Mouse (Mus musculus) neural tube, embryonic 13.5 days (tissue): ENCODE data around the gene Zfand3. TPM values are rescaled to one million over a fixed set of nuclear protein-coding genes. Genes with fewer than 3 reads are reported as not detected.
A peak's percentile ranks its signal among the peaks of the same experiment; 100 is the strongest.

ENCODE experiments used
- ATAC-seq: fragments of 200-750 bp; cut with Nextera tagmentation; 2 replicates; pipeline ENCODE4 v1.8.0; 2017; ENCODE audit warnings: low read depth, mild to moderate bottlenecking, moderate TSS enrichment, moderate library complexity
- H3K27ac ChIP-seq: fragments of 300-500 bp; sonication (generic); replicated peaks from 2 replicates; pipeline ENCODE4 v1.5.1; 2015; ENCODE audit warnings: moderate library complexity, mild to moderate bottlenecking, inconsistent platforms
- H3K27me3 ChIP-seq: fragments of 300-500 bp; sonication (generic); 2 replicates; pipeline ENCODE4 v1.6.1; 2015; ENCODE audit warnings: mild to moderate bottlenecking, inconsistent platforms
- H3K36me3 ChIP-seq: fragments of 300-500 bp; sonication (generic); 2 replicates; pipeline ENCODE4 v1.6.1; 2015; ENCODE audit warnings: mild to moderate bottlenecking, inconsistent platforms
- H3K4me1 ChIP-seq: fragments of 300-500 bp; sonication (generic); replicated peaks from 2 replicates; pipeline ENCODE4 v1.6.1; 2015; ENCODE audit warnings: inconsistent platforms
- H3K4me2 ChIP-seq: fragments of 300-500 bp; sonication (generic); 2 replicates; pipeline ENCODE4 v1.6.1; 2015; ENCODE audit warnings: inconsistent platforms, mild to moderate bottlenecking, moderate library complexity
- H3K4me3 ChIP-seq: fragments of 300-500 bp; sonication (generic); 2 replicates; pipeline ENCODE4 v1.5.1; 2015; ENCODE audit warnings: mild to moderate bottlenecking, inconsistent platforms
- H3K9ac ChIP-seq: fragments of 300-500 bp; sonication (generic); 2 replicates; pipeline ENCODE4 v1.6.1; 2015; ENCODE audit warnings: moderate library complexity, mild to moderate bottlenecking, inconsistent platforms
- H3K9me3 ChIP-seq: fragments of 300-500 bp; sonication (generic); 2 replicates; pipeline ENCODE4 v1.6.1; 2016; ENCODE audit warnings: inconsistent platforms
- WGBS: fragments of 180-500 bp; shearing (Covaris S2); methylation state at CpG from one replicate; pipeline ENCODE4 v1.1.7; 2015; 5-methylcytosine and 5-hydroxymethylcytosine counted together
- polyA plus RNA-seq: library from polyadenylated mRNA; unstranded; fragments of >200 nt; fragmentation: Nextera tagmentation; extraction: Ambion mirVana; gene quantifications from 2 replicates; pipeline ENCODE4 v1.2.1, GENCODE M21; 2015

Gene Zfand3
- polyA plus RNA-seq, 1 experiment from 2014 or later, result 79.3 TPM

DNA sequence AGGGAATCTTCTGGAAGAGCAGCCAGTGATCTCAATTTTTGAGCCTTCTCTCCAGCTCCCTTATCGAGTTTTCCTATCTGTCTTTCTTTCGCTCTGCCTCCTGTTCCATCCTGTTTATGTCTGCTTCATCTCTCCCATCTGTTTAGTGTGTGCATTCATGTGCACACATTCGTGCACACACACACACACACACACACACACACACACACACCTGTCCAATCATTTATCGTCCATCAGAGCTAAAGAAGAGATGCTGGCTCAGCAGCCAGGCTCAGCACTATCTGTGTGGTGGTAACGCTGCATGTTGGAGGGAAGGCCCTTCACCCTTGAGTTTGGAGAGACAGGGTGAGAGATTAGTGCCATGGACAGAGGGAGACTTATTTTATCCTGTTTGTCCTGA is 21.3 kb upstream of the Zfand3 start:
- Histone ChIP-seq H3K27ac (no peak overlapping the region), H3K36me3 (no peaks in the 10 kb centered on the region), H3K9me3 (no peaks in the 10 kb centered on the region), H3K4me3 (no peak overlapping the region), H3K27me3 (no peaks in the 10 kb centered on the region), H3K4me1 (peaks cover 5% of the 10 kb centered on the region), H3K4me2 (no peak overlapping the region), H3K9ac (no peak overlapping the region)
- no peak for ATAC-seq
- whole genome bisulfite sequencing, result 85% methylated on average over 5 of the region's 5 CpGs

- 87% methylated on average over 7 of the region's 7 CpGs for WGBS
Observed at GRCm38 (mm10) chr17:29984931-29985330, 19.6 kb upstream of the Zfand3 start.

GRCm38 (mm10) chr17:29985534-29985933 is 19.0 kb upstream of the Zfand3 start:
- H3K9ac ChIP-seq, result no peak overlapping the region
- ATAC-seq, result no peak
- no peaks in the 10 kb centered on the region for H3K36me3 ChIP-seq
- no peak overlapping the region for H3K27ac ChIP-seq
- WGBS, result 26% methylated on average over 3 of the region's 3 CpGs
- no peak overlapping the region for H3K4me3 ChIP-seq
- no peak overlapping the region for H3K4me2 ChIP-seq
- no peaks in the 10 kb centered on the region for H3K27me3 ChIP-seq
- peaks cover 7% of the 10 kb centered on the region for H3K4me1 ChIP-seq
- H3K9me3 ChIP-seq, result no peaks in the 10 kb centered on the region

More at GRCm38 (mm10) chr17:29984931-29985330, 19.6 kb upstream of the Zfand3 start:
- ATAC-seq, result no peak
- Histone ChIP-seq H3K4me3 (no peak overlapping the region), H3K27ac (no peak overlapping the region), H3K9me3 (no peaks in the 10 kb centered on the region), H3K9ac (no peak overlapping the region), H3K4me2 (no peak overlapping the region), H3K36me3 (no peaks in the 10 kb centered on the region), H3K27me3 (no peaks in the 10 kb centered on the region), H3K4me1 (peaks cover 7% of the 10 kb centered on the region)

DNA sequence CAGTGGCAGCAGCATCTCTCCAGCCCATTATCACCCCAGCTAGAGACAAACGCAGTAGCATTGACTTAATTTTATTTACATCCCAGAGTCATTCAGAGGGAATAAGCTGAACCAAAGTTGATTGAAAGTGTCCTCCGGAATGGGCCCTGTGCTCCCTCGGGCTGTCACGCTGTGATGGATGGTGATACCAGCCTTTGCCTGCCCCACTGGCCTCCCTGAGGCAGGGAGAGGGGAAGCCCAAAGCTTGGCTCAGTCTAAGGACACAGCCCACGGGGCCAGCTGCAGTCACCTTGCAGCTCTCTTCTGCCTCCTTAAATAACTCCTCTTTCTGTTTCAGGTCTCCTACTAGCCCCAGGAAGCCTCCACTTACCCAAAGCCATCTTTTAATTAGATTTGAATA is 16.4 kb upstream of the Zfand3 start:
- no peak overlapping the region for H3K9ac ChIP-seq
- ATAC-seq, result no peak
- H3K4me2 ChIP-seq, result no peak overlapping the region
- 26% methylated on average over 5 of the region's 5 CpGs for WGBS
- H3K9me3 ChIP-seq, result no peaks in the 10 kb centered on the region
- H3K4me3 ChIP-seq, result no peak overlapping the region
- no peaks in the 10 kb centered on the region for H3K27me3 ChIP-seq
- H3K36me3 ChIP-seq, result no peaks in the 10 kb centered on the region
- H3K4me1 ChIP-seq, result peaks cover 7% of the 10 kb centered on the region
- H3K27ac ChIP-seq, result no peak overlapping the region

- Histone ChIP-seq H3K27me3 (no peaks in the 10 kb centered on the region), H3K4me2 (no peak overlapping the region), H3K4me3 (no peak overlapping the region), H3K4me1 (peaks cover 13% of the 10 kb centered on the region), H3K9ac (no peak overlapping the region), H3K9me3 (no peaks in the 10 kb centered on the region), H3K27ac (no peak overlapping the region), H3K36me3 (no peaks in the 10 kb centered on the region)
- ATAC-seq, result no peak
- 87% methylated on average over 5 of the region's 5 CpGs for WGBS
Observed at GRCm38 (mm10) chr17:29989653-29990052, 14.9 kb upstream of the Zfand3 start.

DNA sequence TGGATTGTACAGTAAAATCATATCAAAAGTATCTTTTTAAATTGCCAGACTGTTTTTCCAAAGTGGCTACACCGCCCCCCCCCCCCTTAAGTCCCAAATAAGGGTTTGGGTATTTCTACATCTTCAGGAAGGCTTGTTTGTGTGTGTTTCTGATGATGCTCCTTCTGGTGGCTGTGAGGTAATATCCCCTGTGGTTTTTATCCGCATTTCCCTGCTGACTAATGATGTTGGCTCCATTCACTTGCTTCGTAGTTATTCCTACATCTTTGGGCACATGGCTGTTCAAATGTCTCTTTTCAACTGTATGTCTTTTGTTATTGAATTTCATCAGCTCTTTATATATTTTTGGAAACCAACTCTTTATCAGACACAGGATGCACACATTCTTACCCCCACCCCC is 14.4 kb upstream of the Zfand3 start:
- Histone ChIP-seq H3K4me3 (no peak overlapping the region), H3K27me3 (no peaks in the 10 kb centered on the region), H3K4me2 (no peak overlapping the region), H3K4me1 (peaks cover 13% of the 10 kb centered on the region), H3K36me3 (no peaks in the 10 kb centered on the region), H3K9ac (no peak overlapping the region), H3K9me3 (no peaks in the 10 kb centered on the region), H3K27ac (no peak overlapping the region)
- ATAC-seq, result no peak
- 92% methylated on average over 3 of the region's 3 CpGs for WGBS

GRCm38 (mm10) chr17:29990845-29991244 is 13.7 kb upstream of the Zfand3 start:
- H3K27me3 ChIP-seq, result no peaks in the 10 kb centered on the region

GRCm38 (mm10) chr17:29993488-29993887 is 11.0 kb upstream of the Zfand3 start:
- H3K4me1 ChIP-seq, result peaks cover 6% of the 10 kb centered on the region; the same call in 1 of the 2 replicates
- no peak overlapping the region for H3K4me2 ChIP-seq
- H3K36me3 ChIP-seq, result no peaks in the 10 kb centered on the region
- no peak for ATAC-seq
- H3K4me3 ChIP-seq, result no peak overlapping the region
- 0 out of 2 replicates have a peak overlapping the region, but pooled peaks have one; percentile 22 for H3K9ac ChIP-seq
- H3K27me3 ChIP-seq, result no peaks in the 10 kb centered on the region
- H3K9me3 ChIP-seq, result no peaks in the 10 kb centered on the region
- WGBS, result 71% methylated on average over 8 of the region's 8 CpGs
- H3K27ac ChIP-seq, result no peak overlapping the region

More at GRCm38 (mm10) chr17:29990845-29991244, 13.7 kb upstream of the Zfand3 start:
- no peak overlapping the region for H3K4me2 ChIP-seq
- H3K4me3 ChIP-seq, result no peak overlapping the region
- no peak overlapping the region for H3K9ac ChIP-seq
- no peak overlapping the region for H3K27ac ChIP-seq
- no peaks in the 10 kb centered on the region for H3K36me3 ChIP-seq
- ATAC-seq, result no peak
- peaks cover 13% of the 10 kb centered on the region for H3K4me1 ChIP-seq
- no peaks in the 10 kb centered on the region for H3K9me3 ChIP-seq
- 89% methylated on average over 2 of the region's 2 CpGs for WGBS

DNA sequence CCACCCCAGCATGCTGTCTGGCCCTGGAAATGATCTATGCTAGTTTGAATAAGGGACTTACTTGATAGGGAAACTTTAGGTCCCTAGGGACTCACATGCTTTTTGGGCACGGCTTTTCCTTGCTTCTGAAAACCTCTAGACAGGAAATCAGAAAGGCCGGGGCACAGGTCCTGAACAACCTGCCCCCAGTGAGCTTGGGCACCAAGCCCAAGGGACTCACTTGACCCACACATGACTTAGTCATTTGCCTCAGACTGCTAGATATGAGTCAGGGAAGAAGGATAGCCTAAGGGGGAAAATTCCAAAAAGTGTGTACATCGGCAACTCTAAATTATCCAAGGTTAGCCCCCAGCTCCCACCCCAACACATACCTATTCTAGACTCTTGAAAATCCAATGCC is 10.5 kb upstream of the Zfand3 start:
- Histone ChIP-seq H3K4me2 (no peak overlapping the region), H3K4me3 (no peak overlapping the region), H3K9me3 (no peaks in the 10 kb centered on the region), H3K36me3 (no peaks in the 10 kb centered on the region), H3K27ac (no peak overlapping the region), H3K9ac (no peak overlapping the region), H3K27me3 (no peaks in the 10 kb centered on the region), H3K4me1 (peaks cover 6% of the 10 kb centered on the region; the same call in 1 of the 2 replicates)
- no peak for ATAC-seq
- 88% methylated on average over 3 of the region's 3 CpGs for WGBS

- no peak overlapping the region for H3K4me2 ChIP-seq
- no peak overlapping the region for H3K4me3 ChIP-seq
- H3K9me3 ChIP-seq, result no peaks in the 10 kb centered on the region
- WGBS, result 79% methylated on average over 4 of the region's 4 CpGs
- H3K36me3 ChIP-seq, result no peaks in the 10 kb centered on the region
- no peak overlapping the region for H3K27ac ChIP-seq
- no peak overlapping the region for H3K9ac ChIP-seq
- H3K4me1 ChIP-seq, result peaks cover 6% of the 10 kb centered on the region; the same call in 1 of the 2 replicates
- no peak for ATAC-seq
- H3K27me3 ChIP-seq, result no peaks in the 10 kb centered on the region
Observed at GRCm38 (mm10) chr17:29994459-29994858, 10.1 kb upstream of the Zfand3 start.

DNA sequence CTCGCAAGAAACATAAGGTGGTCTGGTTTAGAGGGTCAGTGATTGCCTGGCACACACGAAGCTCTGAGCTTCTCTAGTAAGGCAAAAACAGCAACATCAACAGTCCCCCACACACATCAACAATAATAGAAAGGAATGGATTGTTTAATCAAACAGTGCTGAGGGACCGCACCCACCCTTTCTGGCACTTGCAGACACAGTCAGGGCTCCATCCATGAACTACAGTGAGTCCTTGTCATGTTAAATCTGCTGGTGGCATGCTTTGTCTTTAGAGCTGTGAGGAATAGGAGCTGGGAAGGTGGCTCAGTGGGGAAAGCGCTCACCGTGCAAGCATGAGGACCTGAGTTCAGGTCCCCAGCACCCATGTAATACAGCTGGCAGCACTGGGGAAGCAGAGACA is 8.5 kb upstream of the Zfand3 start:
- ATAC-seq, result no peak
- Histone ChIP-seq H3K9me3 (no peaks in the 10 kb centered on the region), H3K9ac (no peak overlapping the region), H3K27me3 (no peaks in the 10 kb centered on the region), H3K27ac (no peak overlapping the region), H3K4me1 (peaks cover 6% of the 10 kb centered on the region; the same call in 1 of the 2 replicates), H3K36me3 (no peaks in the 10 kb centered on the region), H3K4me3 (no peak overlapping the region), H3K4me2 (no peak overlapping the region)
- 89% methylated on average over 5 of the region's 5 CpGs for WGBS

- no peaks in the 10 kb centered on the region for H3K36me3 ChIP-seq
- H3K9ac ChIP-seq, result no peak overlapping the region
- WGBS, result 73% methylated on average over 7 of the region's 7 CpGs
- no peak overlapping the region for H3K4me3 ChIP-seq
- peaks cover 6% of the 10 kb centered on the region; the same call in 1 of the 2 replicates for H3K4me1 ChIP-seq
- H3K27ac ChIP-seq, result no peak overlapping the region
- no peak for ATAC-seq
- no peaks in the 10 kb centered on the region for H3K27me3 ChIP-seq
- H3K9me3 ChIP-seq, result no peaks in the 10 kb centered on the region
- no peak overlapping the region for H3K4me2 ChIP-seq
Observed at GRCm38 (mm10) chr17:29997726-29998125, 6.8 kb upstream of the Zfand3 start.

- no peaks in the 10 kb centered on the region for H3K36me3 ChIP-seq
- no peak overlapping the region for H3K4me2 ChIP-seq
- no peaks in the 10 kb centered on the region for H3K27me3 ChIP-seq
- 78% methylated on average over 24 of the region's 24 CpGs for WGBS
- no peak overlapping the region for H3K27ac ChIP-seq
- ATAC-seq, result no peak
- peaks cover 7% of the 10 kb centered on the region for H3K4me1 ChIP-seq
- H3K9ac ChIP-seq, result no peak overlapping the region
- H3K9me3 ChIP-seq, result no peaks in the 10 kb centered on the region
- no peak overlapping the region for H3K4me3 ChIP-seq
Observed at GRCm38 (mm10) chr17:29998566-29999295, 5.8 kb upstream of the Zfand3 start.
